Mouse (Mus musculus) neural tube, embryonic 11.5 days (tissue): ENCODE data around the gene Abhd6. TPM values are rescaled to one million over a fixed set of nuclear protein-coding genes. Genes with fewer than 3 reads are reported as not detected.

Experiments
- ATAC-seq: fragments of 200-750 bp; cut with Nextera tagmentation; 2 replicates; pipeline ENCODE4 v1.8.0; 2017; ENCODE audit warnings: moderate number of reproducible peaks, mild to moderate bottlenecking, moderate TSS enrichment, moderate library complexity; ENCODE audit not compliant: insufficient read depth, low FRiP score, low TSS enrichment
- DNase-seq: peaks from one replicate; pipeline ENCODE4 v3.0.0-alpha.2; 2015; ENCODE audit warnings: low spot score
- H3K27ac ChIP-seq: fragments of 300-500 bp; sonication (generic); 2 replicates; pipeline ENCODE4 v1.5.1; 2014; ENCODE audit warnings: low read depth, mild to moderate bottlenecking, low read length
- H3K27me3 ChIP-seq: fragments of 300-500 bp; sonication (generic); 2 replicates; pipeline ENCODE4 v1.6.1; 2014; ENCODE audit warnings: mild to moderate bottlenecking, low read length, mixed read lengths; ENCODE audit not compliant: control insufficient read depth, insufficient read depth
- H3K36me3 ChIP-seq: fragments of 300-500 bp; sonication (generic); 2 replicates; pipeline ENCODE4 v1.6.1; 2014; ENCODE audit warnings: mild to moderate bottlenecking, low read length, moderate library complexity, mixed read lengths; ENCODE audit not compliant: control insufficient read depth, insufficient read depth
- H3K4me1 ChIP-seq: fragments of 300-500 bp; sonication (generic); 2 replicates; pipeline ENCODE4 v1.6.1; 2014; ENCODE audit warnings: low read length, mixed read lengths; ENCODE audit not compliant: control insufficient read depth, insufficient read depth
- H3K4me2 ChIP-seq: fragments of 300-500 bp; sonication (generic); 2 replicates; pipeline ENCODE4 v1.6.1; 2014; ENCODE audit warnings: low read depth, mild to moderate bottlenecking, moderate library complexity
- H3K4me3 ChIP-seq: fragments of 300-500 bp; sonication (generic); 2 replicates; pipeline ENCODE4 v1.5.1; 2014; ENCODE audit warnings: low read depth, low read length
- H3K9ac ChIP-seq: fragments of 300-500 bp; sonication (generic); 2 replicates; pipeline ENCODE4 v1.6.1; 2014; ENCODE audit warnings: mild to moderate bottlenecking, low read length
- H3K9me3 ChIP-seq: fragments of 300-500 bp; sonication (generic); 2 replicates; pipeline ENCODE4 v1.6.1; 2016; ENCODE audit warnings: low read length; ENCODE audit not compliant: control insufficient read depth
- WGBS: fragments of 180-500 bp; shearing (Covaris S2); extraction: QIAGEN DNeasy Blood & Tissue Kit; methylation state at CpG from one replicate; pipeline ENCODE4 v1.1.7; 2014; 5-methylcytosine and 5-hydroxymethylcytosine counted together
- polyA plus RNA-seq: library from polyadenylated mRNA; unstranded; fragments of >200 nt; fragmentation: Nextera tagmentation; extraction: Ambion mirVana; gene quantifications from 2 replicates; pipeline ENCODE4 v1.2.1, GENCODE M21; 2014

The Abhd6 gene
- polyA plus RNA-seq, 1 experiment from 2014 or later: 17.5 TPM

DNA sequence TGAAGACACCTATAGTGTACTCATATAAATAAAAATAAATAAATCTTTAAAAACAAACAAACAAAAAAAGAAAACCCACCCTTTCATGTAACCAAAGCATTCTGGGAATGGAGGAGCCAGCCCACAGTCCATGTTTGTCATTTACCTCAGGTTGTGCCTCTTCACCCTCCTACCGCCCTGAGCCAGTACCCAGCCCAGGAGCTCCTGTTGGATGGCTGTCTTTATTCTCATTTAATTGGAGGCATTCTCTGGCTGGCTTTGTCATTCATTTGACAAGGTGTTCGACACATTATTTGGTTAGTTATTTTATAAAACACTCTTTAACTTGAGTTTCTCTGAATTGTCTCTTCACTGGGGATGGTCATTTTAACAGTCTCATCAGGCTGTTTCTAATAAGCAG is 49.2 kb downstream of the Abhd6 start:
- DNase-seq (no peak), ATAC-seq (no peak)
- no peaks in the 10 kb centered on the region for H3K27me3 ChIP-seq
- no peak overlapping the region for H3K4me3 ChIP-seq
- no peaks in the 10 kb centered on the region for H3K4me1 ChIP-seq
- H3K9me3 ChIP-seq: no peaks in the 10 kb centered on the region
- peaks cover 2% of the 10 kb centered on the region; the same call in 1 of the 2 replicates for H3K36me3 ChIP-seq
- no peak overlapping the region for H3K4me2 ChIP-seq
- H3K27ac ChIP-seq: no peak overlapping the region
- H3K9ac ChIP-seq: no peak overlapping the region
- WGBS: 92% methylated on average over 2 of the region's 2 CpGs

DNA sequence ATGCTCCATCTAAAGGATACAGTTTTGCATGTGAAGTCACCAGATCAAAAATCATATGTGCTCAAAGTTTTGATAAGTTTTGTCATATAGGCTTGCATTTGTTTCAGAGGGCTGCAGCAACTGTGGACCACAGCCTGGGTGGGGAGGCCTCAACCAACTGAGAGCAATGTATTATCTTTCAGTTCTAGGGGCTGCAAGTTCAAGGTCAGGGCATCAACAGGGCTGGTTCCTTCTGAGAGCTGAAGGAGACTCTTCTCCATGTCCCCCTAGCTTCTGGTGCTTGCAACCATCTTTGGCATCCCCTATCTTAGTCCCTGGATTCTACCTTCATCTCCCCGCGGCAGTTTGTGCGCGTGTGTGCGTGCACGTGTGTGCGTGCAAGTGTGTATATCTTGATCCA is 50.0 kb downstream of the Abhd6 start:
- Histone ChIP-seq H3K4me3 (no peak overlapping the region), H3K27me3 (no peaks in the 10 kb centered on the region), H3K4me1 (no peaks in the 10 kb centered on the region), H3K36me3 (peaks cover 2% of the 10 kb centered on the region; the same call in 1 of the 2 replicates), H3K27ac (no peak overlapping the region), H3K9ac (no peak overlapping the region), H3K4me2 (no peak overlapping the region), H3K9me3 (no peaks in the 10 kb centered on the region)
- 95% methylated on average over 7 of the region's 7 CpGs for WGBS
- ATAC-seq (no peak), DNase-seq (no peak)

DNA sequence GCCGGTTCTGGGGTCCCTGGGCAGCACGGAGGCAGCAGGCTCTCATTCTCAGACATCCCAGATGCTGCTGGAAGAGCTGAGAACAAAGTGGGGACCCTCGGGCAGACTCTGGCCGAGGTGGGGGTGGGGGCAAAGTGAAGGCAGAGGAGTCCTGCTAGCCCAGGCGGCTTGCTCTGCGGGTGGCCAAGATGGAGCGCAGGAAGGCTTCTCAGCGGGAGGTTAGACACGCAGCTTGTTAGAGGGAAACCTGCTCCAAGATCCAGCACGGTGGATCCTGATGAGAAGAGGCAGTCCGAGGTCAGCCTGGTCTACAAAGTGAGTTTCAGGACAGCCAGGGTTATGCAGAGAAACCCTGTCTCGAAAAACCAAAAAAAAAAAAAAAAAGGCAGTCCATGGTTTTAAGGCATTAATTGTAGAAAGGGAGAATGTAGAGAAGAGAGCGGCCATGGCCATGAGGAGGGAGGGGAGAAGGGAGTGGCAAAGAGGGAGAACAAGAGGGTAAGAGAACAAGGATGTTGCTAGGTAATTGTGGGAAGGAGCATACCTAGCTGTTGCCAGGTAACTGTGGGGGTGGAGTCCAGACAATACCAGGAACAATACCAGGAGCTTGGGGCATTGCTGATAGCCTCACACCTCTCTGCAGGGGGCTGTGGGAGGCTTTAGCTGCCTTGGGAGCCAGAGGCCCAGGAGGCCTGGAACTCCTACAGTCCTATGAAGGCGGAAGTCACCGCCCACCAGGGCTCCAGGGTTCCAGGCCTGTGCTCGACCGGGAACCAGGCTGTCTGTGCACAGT is 51.8 kb downstream of the Abhd6 start:
- no peak overlapping the region for H3K9ac ChIP-seq
- DNase-seq: no peak
- H3K27me3 ChIP-seq: no peaks in the 10 kb centered on the region
- no peak overlapping the region for H3K4me2 ChIP-seq
- H3K4me3 ChIP-seq: no peak overlapping the region
- no peaks in the 10 kb centered on the region for H3K4me1 ChIP-seq
- 21% methylated on average over 17 of the region's 17 CpGs for WGBS
- H3K36me3 ChIP-seq: no peaks in the 10 kb centered on the region
- H3K27ac ChIP-seq: no peak overlapping the region
- no peak for ATAC-seq
- no peaks in the 10 kb centered on the region for H3K9me3 ChIP-seq

DNA sequence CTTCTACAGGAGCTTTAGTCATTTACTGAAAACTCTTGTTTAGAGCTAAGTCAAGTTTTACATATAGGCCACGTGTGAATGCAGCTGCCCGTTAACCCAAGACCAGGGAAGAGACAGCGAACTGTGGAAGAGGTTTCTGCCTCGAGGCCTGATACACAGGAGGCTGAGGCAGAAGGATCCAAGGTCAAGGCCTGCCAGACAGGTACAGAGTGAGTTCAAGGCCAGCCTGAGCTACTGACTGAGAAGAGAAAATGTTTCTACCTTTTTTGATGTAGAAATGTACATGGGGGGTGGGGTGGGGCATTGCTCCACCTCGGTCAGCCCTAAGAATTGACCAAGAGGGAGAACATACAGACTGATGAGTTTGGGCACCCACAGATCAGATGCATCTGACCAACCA is 53.4 kb downstream of the Abhd6 start:
- Histone ChIP-seq H3K9me3 (no peaks in the 10 kb centered on the region), H3K9ac (no peak overlapping the region), H3K4me3 (no peak overlapping the region), H3K4me1 (no peaks in the 10 kb centered on the region), H3K27me3 (no peaks in the 10 kb centered on the region), H3K4me2 (no peak overlapping the region), H3K36me3 (no peaks in the 10 kb centered on the region), H3K27ac (no peak overlapping the region)
- DNase-seq: no peak
- WGBS: 90% methylated on average over 5 of the region's 5 CpGs
- ATAC-seq: no peak

DNA sequence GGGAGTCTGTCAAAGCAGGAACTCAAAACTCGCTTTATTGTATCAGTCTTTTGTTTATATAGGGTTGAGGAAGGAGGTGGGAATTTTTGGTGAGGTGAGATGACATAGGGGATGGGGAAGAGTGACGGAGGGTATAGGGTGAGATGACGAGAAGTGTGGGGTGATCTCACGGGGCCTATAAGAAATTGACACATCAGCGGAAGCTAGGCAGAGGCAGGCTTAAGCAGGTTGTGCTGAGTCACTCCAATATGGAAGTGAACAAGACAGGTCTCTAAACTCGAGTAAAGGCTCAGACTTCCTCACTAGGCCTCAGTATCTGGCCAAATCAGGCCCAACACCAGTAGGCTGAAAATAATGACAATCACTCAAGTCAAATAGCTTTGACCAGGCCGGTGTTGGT is 57.2 kb downstream of the Abhd6 start:
- Histone ChIP-seq H3K4me2 (no peak overlapping the region), H3K9me3 (no peaks in the 10 kb centered on the region), H3K9ac (no peak overlapping the region), H3K27ac (no peak overlapping the region), H3K36me3 (no peaks in the 10 kb centered on the region), H3K4me1 (peaks cover 7% of the 10 kb centered on the region), H3K4me3 (no peak overlapping the region), H3K27me3 (no peaks in the 10 kb centered on the region)
- 97% methylated on average over 7 of the region's 7 CpGs for WGBS
- DNase-seq (no peak), ATAC-seq (no peak)

DNA sequence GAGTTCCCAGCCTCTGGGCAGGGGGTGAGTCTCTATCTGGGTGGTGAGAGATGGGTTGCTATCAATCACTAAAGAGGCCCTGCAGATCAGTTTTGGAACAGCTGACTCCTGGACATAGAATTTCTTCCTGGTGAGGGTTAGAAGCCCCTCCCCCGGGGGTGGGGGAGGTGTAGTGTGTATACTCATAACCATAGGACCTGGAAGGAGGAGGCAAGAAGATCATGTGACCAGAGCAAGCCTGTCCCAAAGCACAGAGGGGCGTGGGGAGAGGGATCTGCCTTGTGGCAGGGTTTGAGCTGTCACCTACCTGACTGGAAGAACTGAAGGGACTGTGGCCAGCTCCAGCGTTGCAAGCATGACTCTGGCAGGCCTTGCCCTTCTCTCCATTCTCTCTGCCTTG is 59.4 kb downstream of the Abhd6 start:
- Histone ChIP-seq H3K4me1 (peaks cover 7% of the 10 kb centered on the region), H3K27ac (no peak overlapping the region), H3K4me3 (no peak overlapping the region), H3K36me3 (no peaks in the 10 kb centered on the region), H3K9me3 (no peaks in the 10 kb centered on the region), H3K27me3 (no peaks in the 10 kb centered on the region), H3K4me2 (no peak overlapping the region), H3K9ac (no peak overlapping the region)
- peak; percentile 44 for DNase-seq
- ATAC-seq: 0 out of 2 replicates have a peak, but pooled peaks have one; percentile 38
- WGBS: 37% methylated on average over 3 of the region's 3 CpGs

DNA sequence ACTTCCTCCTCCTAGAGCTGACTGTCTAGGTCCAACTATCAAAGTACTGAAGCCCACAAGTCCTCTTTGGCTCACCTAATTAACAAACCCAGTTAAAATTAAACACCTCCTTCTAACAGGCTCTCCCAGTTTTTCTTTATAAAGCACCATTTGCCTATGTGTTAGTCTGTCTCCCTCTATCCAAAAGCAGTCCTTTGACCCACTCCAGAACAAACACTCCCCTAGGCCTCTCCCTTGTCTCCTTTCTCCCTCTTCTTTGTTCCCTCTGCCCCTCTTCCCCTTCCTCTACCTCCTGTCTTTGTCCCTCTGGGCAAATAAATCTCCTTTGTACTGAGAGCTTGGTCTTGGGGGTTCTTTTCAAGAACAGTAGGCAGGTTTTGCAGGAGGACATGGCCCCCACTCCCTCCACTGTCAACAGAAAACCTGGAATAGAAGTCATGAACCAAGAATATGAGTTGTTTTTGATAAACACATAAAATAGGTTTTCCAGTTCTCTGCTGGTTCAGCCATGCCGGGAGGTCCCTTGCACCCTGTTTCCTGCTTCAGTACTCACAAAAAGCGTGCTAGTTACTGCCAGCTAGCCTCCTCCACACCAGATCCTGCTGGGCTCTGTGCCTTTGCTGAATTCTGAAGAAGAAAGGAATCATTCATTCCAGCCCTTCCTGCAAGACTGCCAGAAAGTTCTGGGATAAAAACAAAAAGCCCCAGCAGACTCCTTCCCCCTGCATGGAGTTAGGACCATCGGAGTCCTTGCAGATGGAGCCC is 60.0 kb downstream of the Abhd6 start:
- Histone ChIP-seq H3K4me1 (peaks cover 7% of the 10 kb centered on the region), H3K36me3 (no peaks in the 10 kb centered on the region), H3K4me2 (no peak overlapping the region), H3K9ac (no peak overlapping the region), H3K27me3 (no peaks in the 10 kb centered on the region), H3K9me3 (no peaks in the 10 kb centered on the region), H3K4me3 (no peak overlapping the region), H3K27ac (no peak overlapping the region; the same call in 1 of the 2 replicates)
- ATAC-seq (no peak), DNase-seq (no peak)
- WGBS: 46% methylated on average over 3 of the region's 3 CpGs

DNA sequence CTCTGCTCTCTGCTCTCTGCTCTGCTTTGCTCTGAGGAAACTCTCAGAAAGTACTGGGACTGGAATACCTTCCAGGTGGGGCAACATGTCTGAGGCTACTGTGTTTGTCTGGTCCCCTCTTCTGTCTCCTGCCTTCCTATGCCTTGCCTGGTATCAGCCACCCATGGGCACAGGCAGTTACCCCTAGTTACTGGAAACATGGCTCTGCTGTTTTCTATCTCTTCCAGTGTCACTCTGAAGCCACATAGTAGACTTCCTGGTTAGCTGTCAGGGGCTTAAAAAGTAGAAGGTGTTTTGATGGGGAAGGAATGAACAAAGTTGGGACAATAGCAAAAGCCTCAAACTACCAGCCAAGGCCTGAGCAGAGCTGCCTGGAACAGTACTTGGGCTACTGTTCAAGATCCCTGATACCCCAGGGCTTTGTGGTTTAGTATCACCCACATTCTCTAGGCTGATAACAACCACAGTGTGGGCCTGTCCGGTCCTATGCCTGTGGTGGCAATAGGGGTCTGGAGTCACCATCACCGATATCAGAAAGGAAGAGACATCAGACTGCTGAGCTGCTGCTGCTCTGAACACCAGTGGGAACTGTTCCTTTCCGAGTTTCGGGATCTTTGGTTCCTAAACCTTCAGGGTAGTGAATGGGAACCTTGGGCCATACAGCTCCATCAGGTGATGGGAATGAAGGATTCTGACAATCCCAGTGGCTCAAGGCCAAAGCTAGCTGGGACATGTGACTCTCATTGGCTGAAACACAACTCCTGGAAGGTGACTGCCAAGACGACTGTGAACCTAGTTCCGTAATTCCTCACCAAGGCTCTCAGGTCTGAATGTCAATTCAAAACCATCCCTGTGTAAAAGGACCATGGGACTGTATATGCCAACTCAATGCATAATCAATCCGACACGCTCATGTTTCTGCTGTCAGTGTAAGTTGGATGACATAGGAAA is 61.4 kb downstream of the Abhd6 start:
- WGBS: 85% methylated on average over 8 of the region's 8 CpGs
- no peak overlapping the region for H3K27ac ChIP-seq
- no peak for ATAC-seq
- no peaks in the 10 kb centered on the region for H3K36me3 ChIP-seq
- no peak overlapping the region for H3K9ac ChIP-seq
- H3K4me2 ChIP-seq: no peak overlapping the region
- H3K4me3 ChIP-seq: no peak overlapping the region
- H3K9me3 ChIP-seq: no peaks in the 10 kb centered on the region
- H3K4me1 ChIP-seq: peaks cover 7% of the 10 kb centered on the region
- H3K27me3 ChIP-seq: no peaks in the 10 kb centered on the region
- DNase-seq: no peak
